Mouse (Mus musculus) bone marrow, adult 2 months (tissue): ENCODE measurements around the gene Slc29a2.

Source experiments
- CTCF ChIP-seq: fragments of 200-500 bp; IDR thresholded peaks from 2 replicates; pipeline ENCODE4 v1.5.1; 2011; ENCODE audit warnings: low read length, control low read depth; ENCODE audit not compliant: control insufficient read depth, insufficient read depth
- POLR2A ChIP-seq: fragments of 200-500 bp; IDR thresholded peaks from 2 replicates; pipeline ENCODE4 v1.6.1; 2011; ENCODE audit warnings: low read depth, mild to moderate bottlenecking, control low read depth, low read length, borderline replicate concordance; ENCODE audit not compliant: control insufficient read depth

GRCm38 (mm10) chr19:5052853-5053252, 29.2 kb downstream of the Slc29a2 start:
- TF ChIP-seq CTCF (no peak), POLR2A (no peak)
